Mouse (Mus musculus) E14TG2a.4 (cell line): ENCODE measurements at regions not wholly inside any gene's neighbourhood (a gene's known extent, or its start where the extent isn't known, plus 50 kb on each side); places are given as distances from the start of the nearest gene placed in this dataset.

Experiments used
- CTCF ChIP-seq: conservative IDR thresholded peaks from 2 replicates; pipeline ENCODE4 v1.5.1; 2014; ENCODE audit warnings: low read length
- POU5F1 ChIP-seq: IDR thresholded peaks from 2 replicates; pipeline ENCODE4 v1.6.1; 2014; ENCODE audit warnings: low read length, borderline replicate concordance

DNA sequence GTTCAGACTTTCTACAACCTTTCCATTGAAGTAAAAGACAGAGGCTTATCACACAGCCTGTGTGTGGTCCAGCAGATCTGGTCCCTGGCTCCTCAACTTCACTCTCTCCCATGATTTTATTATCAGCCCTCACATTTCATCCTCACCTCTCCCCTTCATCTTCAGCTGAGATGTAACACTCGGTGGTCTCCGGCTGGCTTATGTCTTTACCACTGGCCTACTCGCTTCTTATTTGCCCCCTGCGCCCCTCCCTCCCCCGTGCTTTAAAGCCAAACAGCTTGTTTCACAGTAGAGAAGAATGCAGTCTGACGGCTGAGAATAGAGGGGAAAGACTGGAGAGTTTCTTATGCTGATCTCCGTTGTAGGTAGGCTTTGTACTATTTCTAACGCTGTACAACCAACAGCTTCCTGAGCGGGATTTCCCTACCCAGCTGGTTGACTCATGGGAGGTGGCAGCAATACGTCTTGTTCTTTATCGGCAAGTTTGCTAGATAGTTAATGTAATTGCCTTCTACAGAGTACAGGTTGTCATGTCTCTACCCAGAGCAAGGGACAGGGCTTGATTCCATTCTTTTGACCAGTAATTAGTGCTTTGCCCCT, 152.9 kb upstream of the Cmc1 start:
- TF ChIP-seq CTCF, result no peak
- TF ChIP-seq POU5F1, result no peak
